ENCODE assay signal across 8 mouse cellular contexts in genomic region chr12:73909013-73909575, GRCm38 (mm10). TPM values are rescaled to one million over a fixed set of nuclear protein-coding genes. Genes with fewer than 3 reads are reported as not detected.
DNase-seq lines count a peak whose midpoint lies in the region; ATAC-seq and TF ChIP-seq lines count a peak whose summit lies in the region.

No protein-coding gene starts in this region.

- no peak for ATAC-seq in hindbrain, embryonic 12.5 days (ENCODE audit: low FRiP score)
- ATAC-seq in midbrain, embryonic 15.5 days (replicated peaks), result no peak
- no peak for ATAC-seq in megakaryocyte progenitor cell, adult 5-6 weeks (replicated peaks; ENCODE audit: poor library complexity)

- no peaks in the 10 kb centered on the region for H3K9me3 ChIP-seq in hindbrain, embryonic 12.5 days (replicated peaks)
- no peaks in the 10 kb centered on the region for H3K9me3 ChIP-seq in midbrain, embryonic 15.5 days

- H3K27me3 ChIP-seq in hindbrain, embryonic 12.5 days, result no peaks in the 10 kb centered on the region
- H3K27me3 ChIP-seq in midbrain, embryonic 15.5 days (replicated peaks), result no peaks in the 10 kb centered on the region

- peaks cover 13% of the 10 kb centered on the region for H3K4me1 ChIP-seq in hindbrain, embryonic 12.5 days
- H3K4me1 ChIP-seq in midbrain, embryonic 15.5 days, result peaks cover 22% of the 10 kb centered on the region

- peak overlapping the region; percentile 97 for H3K9ac ChIP-seq in hindbrain, embryonic 12.5 days
- peak overlapping the region; percentile 98; the same call in 1 of the 2 replicates for H3K9ac ChIP-seq in midbrain, embryonic 15.5 days

- peak overlapping the region; percentile 61 for H3K4me2 ChIP-seq in hindbrain, embryonic 12.5 days (replicated peaks)
- peak overlapping the region; percentile 67 for H3K4me2 ChIP-seq in midbrain, embryonic 15.5 days

- TF ChIP-seq CTCF in layer of hippocampus, adult 2 months (conservative IDR thresholded peaks at IDR 0.05), result 0 out of 2 replicates have a peak, but pooled peaks have one; percentile 9

- intact Hi-C loops in left cerebral cortex, postnatal 4 days (cut with DNase I), result loop anchor here (5.0 kb wide), 1 partner anchor 202 kb away; no protein-coding TSS in a partner anchor

- WGBS in hindbrain, embryonic 12.5 days, result 7% methylated on average over 6 of the region's 6 CpGs
- WGBS in midbrain, embryonic 15.5 days, result 5% methylated on average over 6 of the region's 6 CpGs

- no peaks in the 10 kb centered on the region for H3K36me3 ChIP-seq in hindbrain, embryonic 12.5 days
- no peaks in the 10 kb centered on the region for H3K36me3 ChIP-seq in midbrain, embryonic 15.5 days (replicated peaks)

- DNase-seq in layer of hippocampus, adult 2 months (ENCODE audit: low spot score in 2 of 2), result no peak
- no peak for DNase-seq in layer of hippocampus, postnatal 36 days
- peak; percentile 43 for DNase-seq in adipocyte (ENCODE audit: low spot score)
- DNase-seq in left cerebral cortex, adult 18-20 months (ENCODE audit: low spot score in 2 of 2), result no peak
- DNase-seq in left cerebral cortex, postnatal 4 days, result no peak

- peak overlapping the region; percentile 97 for H3K4me3 ChIP-seq in layer of hippocampus, adult 2 months
- peak overlapping the region; percentile 95 for H3K4me3 ChIP-seq in hindbrain, embryonic 12.5 days
- H3K4me3 ChIP-seq in midbrain, embryonic 15.5 days, result peak overlapping the region; percentile 90

- H3K27ac ChIP-seq in layer of hippocampus, adult 2 months, result peak overlapping the region; percentile 99
- 0 out of 2 replicates have a peak overlapping the region, but pooled peaks have one; percentile 99 for H3K27ac ChIP-seq in hindbrain, embryonic 12.5 days
- H3K27ac ChIP-seq in midbrain, embryonic 15.5 days, result no peak overlapping the region

RNA-seq across cellular contexts. Expression of gene Hif1a, which starts 7.9 kb away (rescaled TPM):
- total RNA-seq in layer of hippocampus, adult 2 months (2021), result 10 to 100 TPM; 56.1 to 57.8 TPM
- 10 to 100 TPM; 54.9 to 60.0 TPM for total RNA-seq in layer of hippocampus, postnatal 36 days (2021)
- 133 and 139 TPM in 2 replicates for polyA plus RNA-seq in hindbrain, embryonic 12.5 days (2016; fragmentation: Nextera tagmentation; extraction: Ambion mirVana)
- 78.3 and 79.0 TPM in 2 replicates for polyA plus RNA-seq in midbrain, embryonic 15.5 days (2015; fragmentation: Nextera tagmentation; extraction: Ambion mirVana)
- total RNA-seq in megakaryocyte progenitor cell, adult 5-6 weeks (2015), result 62.5 and 65.0 TPM in 2 replicates
- 67.8 and 69.3 TPM in 2 replicates for total RNA-seq in megakaryocyte progenitor cell, adult 5-6 weeks (2017)
- total RNA-seq in left cerebral cortex, adult 18-20 months (2021), result 10 to 100 TPM; 50.5 to 51.9 TPM
- 10 to 100 TPM; 81.5 to 85.3 TPM for total RNA-seq in left cerebral cortex, postnatal 4 days (2021)

RNA-seq across cellular contexts. Expression of gene Gm49321, which starts 28.4 kb away (rescaled TPM):
- 10 to 100 TPM; 12.7 to 13.8 TPM for total RNA-seq in layer of hippocampus, adult 2 months (2021)
- 10 to 100 TPM; 12.0 to 17.6 TPM for total RNA-seq in layer of hippocampus, postnatal 36 days (2021)
- 15.2 and 15.8 TPM in 2 replicates for polyA plus RNA-seq in hindbrain, embryonic 12.5 days (2016; fragmentation: Nextera tagmentation; extraction: Ambion mirVana)
- 24.2 and 26.1 TPM in 2 replicates for polyA plus RNA-seq in midbrain, embryonic 15.5 days (2015; fragmentation: Nextera tagmentation; extraction: Ambion mirVana)
- total RNA-seq in megakaryocyte progenitor cell, adult 5-6 weeks (2015), result 1.5 and 4.2 TPM in 2 replicates
- not detected in 2 replicates for total RNA-seq in megakaryocyte progenitor cell, adult 5-6 weeks (2017)
- total RNA-seq in left cerebral cortex, adult 18-20 months (2021), result 10 to 100 TPM; 16.9 to 20.9 TPM
- 10 to 100 TPM in 1 of 2 experiments, 1 to 10 TPM in 1; 7.6 to 16.7 TPM for total RNA-seq in left cerebral cortex, postnatal 4 days (2021)

RNA-seq across cellular contexts. Expression of gene Snapc1, which starts 55.2 kb away (rescaled TPM):
- total RNA-seq in layer of hippocampus, adult 2 months (2021), result 10 to 100 TPM; 34.5 to 35.7 TPM
- 10 to 100 TPM; 37.3 to 39.2 TPM for total RNA-seq in layer of hippocampus, postnatal 36 days (2021)
- polyA plus RNA-seq in hindbrain, embryonic 12.5 days (2016; fragmentation: Nextera tagmentation; extraction: Ambion mirVana), result 29.4 and 31.5 TPM in 2 replicates
- polyA plus RNA-seq in midbrain, embryonic 15.5 days (2015; fragmentation: Nextera tagmentation; extraction: Ambion mirVana), result 37.0 and 39.3 TPM in 2 replicates
- total RNA-seq in megakaryocyte progenitor cell, adult 5-6 weeks (2015), result 6.4 and 8.7 TPM in 2 replicates
- 13.4 and 13.5 TPM in 2 replicates for total RNA-seq in megakaryocyte progenitor cell, adult 5-6 weeks (2017)
- total RNA-seq in left cerebral cortex, adult 18-20 months (2021), result 10 to 100 TPM; 48.1 to 52.5 TPM
- 10 to 100 TPM; 31.6 to 37.1 TPM for total RNA-seq in left cerebral cortex, postnatal 4 days (2021)
